Mouse (Mus musculus): ENCODE results near the gene Igfbpl1. TPM values are rescaled to one million over a fixed set of nuclear protein-coding genes. Genes with fewer than 3 reads are reported as not detected.

The Igfbpl1 gene
- polyA plus RNA-seq, 1 experiment from 2014 or later: 13.8 TPM

DNA sequence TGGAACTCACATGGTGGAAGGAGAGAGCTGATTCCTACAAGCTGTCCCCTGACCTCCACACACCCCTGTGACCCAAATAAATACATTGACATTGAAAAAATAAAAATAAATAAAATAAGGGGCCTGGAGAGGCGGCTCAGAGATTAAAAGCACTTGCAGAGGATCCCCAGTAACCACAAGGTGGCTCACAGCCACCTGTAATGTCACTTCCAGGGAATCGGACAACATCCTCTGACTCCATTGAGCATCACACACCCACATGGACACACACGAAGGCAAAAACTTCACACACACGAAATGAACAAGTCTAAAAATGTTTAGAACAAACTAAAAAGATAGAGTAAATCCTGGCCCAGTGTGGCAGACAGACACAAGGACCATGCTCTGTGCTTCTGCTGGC is 40.0 kb downstream of the Igfbpl1 start:
- no peaks in the 10 kb centered on the region for H3K36me3 ChIP-seq
- H3K9me3 ChIP-seq (replicated peaks): no peaks in the 10 kb centered on the region
- peaks cover 33% of the 10 kb centered on the region for H3K4me1 ChIP-seq
- DNase-seq (ENCODE audit: low spot score): no peak
- H3K4me3 ChIP-seq: no peak overlapping the region
- 63% methylated on average over 4 of the region's 4 CpGs for WGBS
- H3K27me3 ChIP-seq (ENCODE audit: low read depth, poor library complexity, severe bottlenecking): peaks cover 36% of the 10 kb centered on the region
- H3K27ac ChIP-seq (replicated peaks): no peak overlapping the region

DNA sequence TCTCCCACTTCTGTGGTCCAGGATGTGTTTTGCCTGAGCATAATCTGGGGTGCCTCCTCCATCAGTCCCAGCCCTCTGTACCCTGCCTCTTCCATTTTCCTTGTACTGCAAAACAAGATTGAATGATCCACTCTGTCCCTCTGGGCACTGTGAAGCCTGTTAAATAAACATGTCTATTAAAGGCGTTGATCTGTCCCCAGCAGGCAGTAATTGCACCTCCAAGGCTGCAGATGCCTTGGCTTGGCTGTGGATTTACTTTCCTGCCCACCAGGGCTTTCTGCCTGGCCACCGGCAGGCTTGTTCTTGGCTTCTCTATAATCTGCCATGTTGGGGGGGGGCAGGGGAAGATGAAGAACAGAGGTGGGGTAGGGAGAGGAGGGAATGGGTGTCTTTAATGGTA is 40.8 kb downstream of the Igfbpl1 start:
- peaks cover 33% of the 10 kb centered on the region for H3K4me1 ChIP-seq
- no peaks in the 10 kb centered on the region for H3K36me3 ChIP-seq
- peaks cover 36% of the 10 kb centered on the region for H3K27me3 ChIP-seq (ENCODE audit: low read depth, poor library complexity, severe bottlenecking)
- no peak overlapping the region for H3K27ac ChIP-seq (replicated peaks)
- no peak for DNase-seq (ENCODE audit: low spot score)
- H3K4me3 ChIP-seq: no peak overlapping the region
- no peaks in the 10 kb centered on the region for H3K9me3 ChIP-seq (replicated peaks)
- WGBS: 46% methylated on average over 2 of the region's 2 CpGs

- H3K36me3 ChIP-seq: no peaks in the 10 kb centered on the region
- no peak for DNase-seq (ENCODE audit: low spot score)
- no peak overlapping the region for H3K27ac ChIP-seq (replicated peaks)
- H3K27me3 ChIP-seq (ENCODE audit: low read depth, poor library complexity, severe bottlenecking): peaks cover 38% of the 10 kb centered on the region
- no peaks in the 10 kb centered on the region for H3K9me3 ChIP-seq (replicated peaks)
- H3K4me3 ChIP-seq: no peak overlapping the region
- WGBS: 62% methylated on average over 1 of the region's 1 CpGs
- peaks cover 27% of the 10 kb centered on the region for H3K4me1 ChIP-seq
Measured at GRCm38 (mm10) chr4:45783671-45784070, 43.1 kb downstream of the Igfbpl1 start.

- WGBS: 2% methylated on average over 5 of the region's 5 CpGs
- H3K27me3 ChIP-seq (ENCODE audit: low read depth, poor library complexity, severe bottlenecking): peaks cover 88% of the 10 kb centered on the region
Measured at GRCm38 (mm10) chr4:45771619-45772018, 55.1 kb downstream of the Igfbpl1 start.

DNA sequence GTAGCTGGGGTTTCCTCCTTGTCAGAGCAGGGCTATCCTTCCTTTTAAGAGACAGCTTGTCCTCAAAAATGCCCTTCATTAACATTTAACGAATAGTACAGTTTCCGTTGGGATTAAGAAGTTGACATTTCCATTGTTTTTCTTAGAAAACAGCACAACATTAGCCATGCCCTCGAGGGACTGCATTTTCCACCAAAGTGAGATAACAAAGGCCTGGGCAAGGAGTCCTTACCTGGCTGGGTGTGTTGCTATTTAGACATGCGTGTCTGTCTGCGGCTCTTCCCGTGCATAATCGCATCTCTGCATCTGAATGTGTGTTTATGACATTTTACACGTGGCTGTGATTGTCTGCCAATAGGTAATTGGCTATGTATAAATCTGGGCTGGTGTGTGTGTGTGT is 55.5 kb downstream of the Igfbpl1 start:
- WGBS: 9% methylated on average over 8 of the region's 8 CpGs

More at GRCm38 (mm10) chr4:45771619-45772018, 55.1 kb downstream of the Igfbpl1 start:
- Histone ChIP-seq H3K9me3 (replicated peaks) (no peaks in the 10 kb centered on the region), H3K36me3 (no peaks in the 10 kb centered on the region), H3K27ac (replicated peaks) (peak overlapping the region; percentile 29; the same call in 1 of the 2 replicates), H3K4me3 (no peak overlapping the region), H3K4me1 (peaks cover 50% of the 10 kb centered on the region)
- peak; percentile 80 for DNase-seq (ENCODE audit: low spot score)

DNA sequence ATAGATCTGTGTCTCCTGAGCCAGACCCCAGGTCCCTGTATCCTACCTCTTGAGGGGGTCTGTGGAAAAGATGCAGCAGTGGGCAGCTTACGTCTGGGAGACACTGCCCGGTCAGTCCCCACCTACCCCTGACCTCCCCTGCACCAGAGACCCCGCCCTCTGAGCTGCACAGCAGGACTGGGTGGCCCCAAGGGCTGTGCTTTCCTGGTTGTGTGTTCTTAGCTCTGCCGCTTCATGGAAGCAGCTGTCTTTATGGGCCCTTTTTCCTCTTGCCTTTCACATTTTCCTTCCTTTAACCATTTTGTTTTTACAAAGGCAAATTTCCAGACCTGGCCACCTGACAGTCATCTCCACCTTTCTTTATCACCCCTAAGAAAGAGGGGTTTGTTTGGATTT is 56.1 kb downstream of the Igfbpl1 start:
- DNase-seq (ENCODE audit: low spot score): peak; percentile 35
- peak overlapping the region; percentile 63 for H3K27ac ChIP-seq (replicated peaks)
- no peaks in the 10 kb centered on the region for H3K9me3 ChIP-seq (replicated peaks)
- H3K27me3 ChIP-seq (ENCODE audit: low read depth, poor library complexity, severe bottlenecking): peaks cover 94% of the 10 kb centered on the region
- peaks cover 60% of the 10 kb centered on the region for H3K4me1 ChIP-seq
- H3K36me3 ChIP-seq: no peaks in the 10 kb centered on the region
- H3K4me3 ChIP-seq: peak overlapping the region; percentile 26; the same call in 1 of the 2 replicates
- 1% methylated on average over 4 of the region's 4 CpGs for WGBS

More for the DNA sequence above, 55.5 kb downstream of the Igfbpl1 start:
- Histone ChIP-seq H3K9me3 (replicated peaks) (no peaks in the 10 kb centered on the region), H3K4me3 (no peak overlapping the region), H3K27me3 (ENCODE audit: low read depth, poor library complexity, severe bottlenecking) (peaks cover 93% of the 10 kb centered on the region), H3K36me3 (no peaks in the 10 kb centered on the region), H3K27ac (replicated peaks) (peak overlapping the region; percentile 29; the same call in 1 of the 2 replicates), H3K4me1 (peaks cover 55% of the 10 kb centered on the region)
- DNase-seq (ENCODE audit: low spot score): no peak

GRCm38 (mm10) chr4:45769791-45770637 is 56.7 kb downstream of the Igfbpl1 start:
- 7% methylated on average over 10 of the region's 10 CpGs for WGBS
- H3K36me3 ChIP-seq: no peaks in the 10 kb centered on the region
- H3K9me3 ChIP-seq (replicated peaks): no peaks in the 10 kb centered on the region
- peak overlapping the region; percentile 26; the same call in 1 of the 2 replicates for H3K4me3 ChIP-seq
- peaks cover 94% of the 10 kb centered on the region for H3K27me3 ChIP-seq (ENCODE audit: low read depth, poor library complexity, severe bottlenecking)
- H3K4me1 ChIP-seq: peaks cover 66% of the 10 kb centered on the region
- DNase-seq (ENCODE audit: low spot score): no peak
- H3K27ac ChIP-seq (replicated peaks): peak overlapping the region; percentile 63

DNA sequence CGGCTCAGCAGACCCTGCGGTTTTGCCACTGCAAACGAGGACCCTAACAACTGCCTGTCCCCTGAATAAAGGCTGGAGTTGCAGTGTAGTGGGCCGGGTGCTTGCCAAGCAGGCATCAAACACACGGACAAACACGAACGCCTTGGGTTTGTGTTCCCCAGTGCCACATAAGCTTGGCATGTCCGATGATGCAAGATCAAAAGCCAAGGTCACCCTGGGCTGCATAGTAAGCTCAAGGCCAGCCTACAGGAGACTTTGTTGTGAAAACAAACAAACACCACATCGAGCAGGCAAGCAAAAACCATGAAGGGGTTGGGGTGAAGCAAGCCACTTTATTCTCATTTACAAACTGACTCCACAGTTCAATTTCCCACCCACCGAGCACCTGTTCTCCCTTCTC is 57.6 kb downstream of the Igfbpl1 start:
- Histone ChIP-seq H3K27ac (replicated peaks) (no peak overlapping the region), H3K27me3 (ENCODE audit: low read depth, poor library complexity, severe bottlenecking) (peaks cover 97% of the 10 kb centered on the region), H3K36me3 (no peaks in the 10 kb centered on the region), H3K9me3 (replicated peaks) (no peaks in the 10 kb centered on the region), H3K4me1 (peaks cover 75% of the 10 kb centered on the region), H3K4me3 (no peak overlapping the region)
- WGBS: 36% methylated on average over 10 of the region's 10 CpGs
- DNase-seq (ENCODE audit: low spot score): no peak

- 59% methylated on average over 11 of the region's 11 CpGs for WGBS
- DNase-seq (ENCODE audit: low spot score): no peak
- Histone ChIP-seq H3K27ac (replicated peaks) (no peak overlapping the region), H3K9me3 (replicated peaks) (no peaks in the 10 kb centered on the region), H3K36me3 (no peaks in the 10 kb centered on the region), H3K4me3 (no peak overlapping the region), H3K27me3 (ENCODE audit: low read depth, poor library complexity, severe bottlenecking) (peaks cover 100% of the 10 kb centered on the region), H3K4me1 (peaks cover 86% of the 10 kb centered on the region)
Measured at GRCm38 (mm10) chr4:45767891-45768558, 58.7 kb downstream of the Igfbpl1 start.

- DNase-seq (ENCODE audit: low spot score): no peak
- 56% methylated on average over 7 of the region's 7 CpGs for WGBS
- Histone ChIP-seq H3K4me1 (peaks cover 84% of the 10 kb centered on the region), H3K27ac (replicated peaks) (no peak overlapping the region; the same call in 1 of the 2 replicates), H3K9me3 (replicated peaks) (no peaks in the 10 kb centered on the region; the same call in 1 of the 2 replicates), H3K4me3 (no peak overlapping the region), H3K27me3 (ENCODE audit: low read depth, poor library complexity, severe bottlenecking) (peaks cover 100% of the 10 kb centered on the region), H3K36me3 (no peaks in the 10 kb centered on the region)
Measured at GRCm38 (mm10) chr4:45766774-45767173, 59.9 kb downstream of the Igfbpl1 start.

DNA sequence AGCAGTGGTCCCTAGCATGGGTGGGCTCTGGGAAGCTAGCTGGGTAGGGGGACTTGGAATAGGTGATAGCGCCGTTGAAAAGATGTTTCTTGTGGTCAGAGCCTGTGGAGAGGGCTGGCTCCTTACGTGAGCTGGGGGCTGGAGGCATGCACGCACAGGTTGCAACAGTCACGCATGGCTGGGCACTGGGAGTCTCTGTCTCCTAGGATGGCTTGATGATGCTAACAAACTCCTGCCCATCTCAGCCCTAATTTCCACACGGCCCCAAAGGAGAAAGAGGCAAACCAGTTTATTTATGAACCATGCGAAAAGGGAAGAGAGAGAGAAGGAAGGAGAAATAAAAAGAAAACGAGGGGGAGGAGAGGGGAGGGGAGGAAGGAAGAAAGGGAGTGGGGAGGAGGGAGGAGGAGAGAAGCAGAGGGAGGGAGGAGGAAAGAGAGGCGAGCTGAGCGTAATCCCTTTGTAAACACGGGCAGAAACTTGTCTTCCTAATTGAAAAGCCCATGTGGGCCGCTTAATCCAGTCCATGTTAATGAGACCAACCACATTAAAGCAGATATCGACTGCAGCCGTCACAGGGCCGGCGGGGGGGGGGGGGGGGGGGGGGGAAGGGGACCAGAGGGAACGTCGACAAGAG is 61.0 kb downstream of the Igfbpl1 start:
- H3K9me3 ChIP-seq (replicated peaks): no peaks in the 10 kb centered on the region; the same call in 1 of the 2 replicates
- WGBS: under 1% methylated on average over 14 of the region's 18 CpGs
- no peaks in the 10 kb centered on the region for H3K36me3 ChIP-seq
- peak overlapping the region; percentile 37 for H3K4me3 ChIP-seq
- DNase-seq (ENCODE audit: low spot score): peak; percentile 53
- H3K4me1 ChIP-seq: peaks cover 73% of the 10 kb centered on the region
- peaks cover 100% of the 10 kb centered on the region for H3K27me3 ChIP-seq (ENCODE audit: low read depth, poor library complexity, severe bottlenecking)
- H3K27ac ChIP-seq (replicated peaks): peak overlapping the region; percentile 80

DNA sequence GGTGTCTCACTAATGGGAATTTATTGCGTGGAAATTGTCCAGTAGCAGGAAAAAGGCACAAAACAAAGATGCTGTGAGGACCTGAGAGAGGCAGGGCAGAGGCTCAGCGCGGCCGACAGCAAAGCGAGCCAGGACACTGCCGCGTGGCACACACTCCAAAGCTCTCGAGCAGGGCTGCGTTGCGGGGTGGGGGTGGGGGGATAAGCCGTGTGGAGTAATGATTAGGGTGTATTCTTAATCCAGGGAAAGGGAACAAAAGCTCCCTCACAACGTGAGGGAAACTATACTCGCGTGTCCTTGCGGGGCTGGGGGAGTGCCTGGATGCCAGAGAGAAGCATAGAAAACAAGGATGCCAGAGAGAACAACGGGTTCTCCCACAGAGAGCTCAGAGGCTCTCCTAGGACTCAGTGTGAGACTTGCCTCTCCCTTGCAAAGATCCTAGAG is 61.6 kb downstream of the Igfbpl1 start:
- Histone ChIP-seq H3K27me3 (ENCODE audit: low read depth, poor library complexity, severe bottlenecking) (peaks cover 100% of the 10 kb centered on the region), H3K9me3 (replicated peaks) (no peaks in the 10 kb centered on the region; the same call in 1 of the 2 replicates), H3K27ac (replicated peaks) (peak overlapping the region; percentile 80), H3K36me3 (no peaks in the 10 kb centered on the region), H3K4me3 (peak overlapping the region; percentile 37), H3K4me1 (peaks cover 68% of the 10 kb centered on the region)
- peak; percentile 60 for DNase-seq (ENCODE audit: low spot score)
- under 1% methylated on average over 16 of the region's 16 CpGs for WGBS
